Mouse (Mus musculus) testis, postnatal 10 days (tissue): ENCODE data around the gene Pemt.
A peak's percentile ranks its signal among the peaks of the same experiment; 100 is the strongest.

Experiments used
- DNase-seq: peaks from one replicate; pipeline ENCODE4 v3.0.0; 2021; ENCODE audit warnings: low spot score

The Pemt gene

GRCm38 (mm10) chr11:60056520-60056919 lies 10.2 kb upstream of the Pemt start:
- DNase-seq: no peak

DNA sequence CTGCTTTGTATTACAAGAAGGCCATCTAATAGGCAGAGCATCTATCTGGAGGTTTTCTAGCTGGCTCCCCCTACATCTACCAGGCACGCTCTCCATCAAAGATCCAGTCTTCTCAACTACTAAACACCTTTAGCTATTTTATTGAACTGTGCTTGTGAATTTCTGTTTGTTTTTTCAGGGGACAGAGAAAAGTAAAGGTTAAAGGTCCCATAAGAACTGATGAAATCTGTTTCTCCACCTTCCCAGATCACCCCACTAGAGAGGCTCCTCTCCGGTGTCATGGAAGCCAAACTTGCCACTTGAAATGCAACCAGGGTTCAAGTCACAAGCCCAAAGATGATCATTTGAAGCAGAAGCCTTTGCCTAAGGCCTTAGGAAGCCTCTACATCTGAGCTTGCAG lies 2.6 kb upstream of the Pemt start:
- DNase-seq: no peak

- no peak for DNase-seq
These were observed 622 bp downstream of the Pemt start for GRCm38 (mm10) chr11:60045676-60046057.

- DNase-seq: no peak
These were observed 1.5 kb downstream of the Pemt start for GRCm38 (mm10) chr11:60044777-60045176.

GRCm38 (mm10) chr11:60042277-60042676 lies 4.0 kb downstream of the Pemt start:
- no peak for DNase-seq

GRCm38 (mm10) chr11:60036537-60037220 lies 9.6 kb downstream of the Pemt start:
- no peak for DNase-seq

- no peak for DNase-seq
These were observed 11.3 kb downstream of the Pemt start for GRCm38 (mm10) chr11:60034911-60035400.

DNA sequence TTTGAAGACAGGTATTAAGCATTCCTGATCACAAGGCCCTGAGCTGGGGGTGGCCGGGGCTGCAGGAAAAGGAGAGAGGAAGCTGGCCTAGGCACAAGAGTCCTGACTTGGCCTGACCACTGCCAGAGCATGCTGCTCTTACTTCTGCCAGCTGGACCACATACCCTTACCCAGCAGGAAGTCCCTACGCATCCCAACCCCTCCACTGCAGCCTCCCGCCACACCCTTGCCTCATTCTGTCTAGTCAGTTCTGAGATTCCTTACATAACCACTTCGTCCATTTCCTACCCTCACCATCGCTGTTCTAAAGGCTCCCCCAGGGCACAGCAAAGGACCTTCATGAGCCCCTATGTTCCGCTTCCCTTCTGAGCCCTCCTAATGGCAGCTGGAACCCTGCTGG lies 12.0 kb downstream of the Pemt start:
- DNase-seq: no peak

- DNase-seq: peak; percentile 41
These were observed 13.5 kb downstream of the Pemt start for GRCm38 (mm10) chr11:60032586-60033430.

- DNase-seq: peak; percentile 55
These were observed 15.4 kb downstream of the Pemt start for GRCm38 (mm10) chr11:60030747-60031331.

DNA sequence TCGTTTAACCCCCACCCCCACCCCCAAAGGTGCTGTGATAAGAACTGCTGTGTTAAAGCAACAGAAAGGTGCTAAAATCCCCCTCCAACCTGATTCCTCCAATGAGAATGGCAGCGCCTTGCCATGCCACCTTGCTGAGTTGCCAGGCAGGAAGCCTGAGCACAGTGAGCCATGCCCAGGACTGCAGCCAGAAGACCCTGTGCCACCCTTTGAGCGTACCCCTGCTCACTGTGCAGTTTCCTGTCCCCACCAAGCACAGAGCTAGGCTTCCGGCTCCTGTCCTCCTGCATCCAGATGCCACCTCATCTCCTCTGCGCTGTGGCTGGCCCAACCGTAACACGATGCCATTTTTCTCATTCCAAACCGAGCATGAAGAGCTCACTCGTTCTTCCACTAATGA lies 16.3 kb downstream of the Pemt start:
- peak; percentile 40 for DNase-seq

DNA sequence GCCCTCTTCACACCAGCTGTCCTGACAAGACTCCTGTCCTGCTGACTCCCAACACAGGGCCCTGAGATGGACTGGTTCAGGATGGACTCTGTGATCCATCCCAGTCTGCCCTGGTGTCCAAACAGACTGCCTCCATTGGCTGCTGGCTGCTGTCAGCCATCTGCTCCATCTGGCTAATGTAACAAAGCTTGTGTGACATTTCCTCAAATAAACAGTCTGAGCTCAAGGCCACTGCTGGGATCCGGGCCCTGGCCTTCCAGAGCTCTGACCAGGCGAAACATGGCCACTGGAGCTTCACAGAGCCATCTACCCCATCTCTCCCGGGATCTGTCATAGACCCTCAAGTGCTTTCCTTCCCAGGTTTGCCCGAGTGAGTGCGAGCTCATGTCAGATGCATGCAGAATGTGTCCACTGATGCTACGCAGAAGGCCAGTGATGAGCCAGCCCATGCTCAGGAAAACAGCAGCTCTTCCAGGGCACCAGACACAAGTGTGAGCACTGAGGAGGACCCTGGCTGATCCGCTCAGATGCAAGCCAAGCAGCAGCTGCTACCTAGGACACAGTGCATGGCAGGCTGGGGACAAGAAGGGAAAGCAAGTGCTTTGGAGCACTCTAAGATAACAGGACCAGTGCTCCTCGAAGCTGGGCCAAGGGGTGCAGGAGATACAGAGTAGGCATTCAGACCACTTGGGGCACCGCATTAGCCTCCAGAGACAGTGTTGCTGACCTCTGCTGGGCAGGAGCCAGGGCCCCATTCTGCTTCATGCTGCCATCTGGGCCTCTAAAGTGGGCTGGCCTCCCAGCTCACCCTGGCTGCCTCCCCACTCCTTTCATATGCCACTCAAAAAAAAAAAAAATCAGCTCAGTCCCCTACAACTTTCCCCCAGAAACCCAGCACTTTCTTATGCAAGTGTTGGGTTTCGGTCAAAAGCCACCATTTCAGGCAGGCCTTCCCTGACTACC lies 18.1 kb downstream of the Pemt start:
- no peak for DNase-seq

- DNase-seq: peak; percentile 90
These were observed 19.0 kb downstream of the Pemt start for GRCm38 (mm10) chr11:60027272-60027671.

GRCm38 (mm10) chr11:60026166-60026565 lies 20.1 kb downstream of the Pemt start:
- DNase-seq: no peak

DNA sequence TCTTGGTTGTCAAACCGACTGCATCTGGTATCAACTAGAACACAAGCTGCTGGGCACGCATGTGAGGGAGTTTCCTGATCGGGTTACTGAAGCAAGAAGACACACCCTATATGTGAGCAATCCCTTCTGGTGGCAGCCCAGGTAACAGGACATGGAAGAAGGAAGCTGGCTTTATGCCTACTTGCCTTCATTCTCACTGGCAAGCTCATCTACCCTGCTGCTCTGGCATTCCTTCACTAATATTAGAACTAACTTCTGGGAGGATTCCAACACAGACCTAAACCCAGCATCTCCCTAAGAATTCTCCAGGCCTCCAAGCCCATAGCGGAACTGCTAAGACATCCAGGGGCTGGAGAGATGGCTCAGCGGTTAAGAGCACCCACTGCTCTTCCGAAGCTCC lies 25.1 kb downstream of the Pemt start:
- DNase-seq: no peak

DNA sequence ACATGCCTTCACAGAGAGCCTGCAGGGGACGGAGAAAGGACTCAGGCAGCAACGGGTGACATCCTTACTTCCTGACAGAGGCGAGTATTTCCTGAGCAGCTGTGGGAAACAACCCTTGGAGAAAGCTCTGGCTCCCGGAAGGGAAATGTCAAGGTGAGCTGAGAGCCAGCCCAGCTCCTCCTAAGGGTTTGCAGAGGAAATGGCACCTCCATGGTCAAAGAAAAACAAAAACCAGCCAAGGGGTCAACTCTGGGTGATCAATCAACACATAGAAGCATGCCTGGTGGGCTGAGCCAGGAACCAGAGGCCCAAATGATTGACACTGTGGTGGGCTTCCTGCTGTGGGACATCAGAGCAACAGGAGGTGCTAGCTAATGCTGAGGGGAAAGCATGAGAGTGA lies 29.6 kb downstream of the Pemt start:
- no peak for DNase-seq

DNA sequence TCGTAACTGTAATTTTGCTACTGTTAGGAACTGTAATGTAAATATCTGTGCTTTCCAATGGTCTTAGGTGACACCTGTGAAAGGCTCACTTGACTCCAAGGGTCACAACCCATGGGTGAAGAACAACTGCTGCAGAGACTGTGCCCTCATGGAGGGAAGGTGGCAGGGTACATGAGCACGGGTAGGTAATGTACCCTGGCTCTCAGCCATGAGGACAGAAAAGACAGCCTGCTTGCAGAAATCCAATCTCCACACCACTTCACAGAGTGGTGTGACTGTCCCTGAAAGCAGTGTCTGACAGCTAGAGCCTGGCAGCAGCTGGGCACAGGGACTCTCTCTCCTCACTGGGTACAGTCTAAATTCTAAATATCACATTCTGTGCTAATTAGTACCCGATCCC lies 34.8 kb downstream of the Pemt start:
- no peak for DNase-seq

DNA sequence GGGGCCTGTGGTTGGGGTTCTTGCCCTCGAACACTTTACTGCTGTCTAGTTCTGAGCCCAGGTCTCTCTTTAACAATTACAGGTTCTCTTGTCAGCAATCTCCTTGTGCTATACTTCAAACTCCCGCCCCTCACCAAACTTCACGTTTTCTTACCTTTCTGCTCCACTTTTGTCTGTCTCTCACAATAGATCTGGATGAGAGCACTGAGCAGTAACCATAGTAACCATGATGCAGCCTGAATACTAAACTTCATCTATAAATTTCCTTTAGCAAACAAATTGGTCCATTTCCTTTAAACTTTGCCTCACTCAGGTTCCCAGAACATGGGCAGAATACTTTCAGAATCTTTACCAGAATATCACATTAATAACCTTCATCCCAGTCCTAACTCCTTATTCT lies 36.8 kb downstream of the Pemt start:
- DNase-seq: no peak

DNA sequence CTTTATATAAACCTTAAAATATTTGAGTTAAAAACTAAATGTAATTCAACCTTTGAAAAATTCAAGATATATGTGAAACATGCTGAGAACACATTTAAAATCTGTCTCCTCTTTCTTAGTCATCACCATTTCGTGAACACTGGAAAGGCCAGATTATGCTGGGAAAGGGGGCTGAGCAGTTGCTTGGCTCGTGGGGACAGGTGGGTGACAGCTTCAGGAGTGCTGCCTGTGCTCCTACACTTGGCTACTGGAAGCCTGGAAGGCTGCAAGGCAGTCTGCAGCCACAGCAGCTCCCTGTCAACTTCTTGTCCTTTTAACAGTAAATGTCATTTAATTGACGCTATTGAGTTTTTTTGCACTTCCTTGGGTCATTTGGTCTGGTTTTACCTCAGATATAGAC lies 40.4 kb downstream of the Pemt start:
- no peak for DNase-seq

DNA sequence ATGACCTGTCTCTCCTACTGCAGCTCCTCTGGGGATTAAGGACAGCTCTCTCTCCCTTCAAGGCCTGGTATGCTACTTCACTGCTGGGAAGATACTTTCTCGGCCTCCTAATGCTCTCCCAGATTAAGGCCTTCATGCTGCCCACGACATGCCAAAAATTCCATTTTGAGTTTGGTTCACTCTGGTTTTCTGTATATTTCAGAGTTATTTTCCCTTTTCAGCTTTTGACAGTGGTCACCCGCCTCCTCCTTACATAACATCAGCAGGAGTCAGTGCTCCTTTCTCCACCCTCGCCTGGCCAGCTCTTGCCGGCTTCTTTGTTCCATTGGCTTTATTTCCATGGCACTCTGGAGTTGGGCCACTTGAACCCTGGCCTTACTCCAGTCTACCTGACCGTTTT lies 41.6 kb downstream of the Pemt start:
- DNase-seq: no peak

GRCm38 (mm10) chr11:60003811-60004210 lies 42.5 kb downstream of the Pemt start:
- no peak for DNase-seq
